Mouse (Mus musculus): ENCODE measurements at regions not wholly inside any gene's neighbourhood (a gene's known extent, or its start where the extent isn't known, plus 50 kb on each side); places are given as distances from the start of the nearest gene placed in this dataset.

DNA sequence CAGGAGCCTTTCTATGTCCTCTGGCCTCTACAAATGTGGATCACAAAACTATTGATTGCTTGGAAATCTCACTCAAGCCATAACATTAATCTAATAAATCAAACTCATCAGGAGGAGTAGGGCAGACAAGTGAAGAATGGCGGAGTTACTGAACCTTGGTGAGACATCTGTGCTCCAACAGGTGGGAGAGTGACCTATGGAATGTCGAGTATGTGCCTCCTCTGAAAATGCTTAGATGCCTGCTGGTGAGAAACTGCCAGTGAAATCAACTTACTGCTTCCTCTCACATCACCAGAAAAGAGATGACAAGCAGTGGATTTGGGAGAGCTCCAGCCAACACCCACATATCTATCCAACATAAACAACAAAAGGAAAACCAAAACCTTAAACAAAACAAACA is 965.8 kb downstream of the Slc16a7 start:
- TF ChIP-seq CTCF (IDR thresholded peaks at IDR 0.05; ENCODE audit: borderline replicate concordance, extremely low read depth, insufficient read depth, insufficient read length) (no peak), POLR2A (IDR thresholded peaks at IDR 0.05; ENCODE audit: borderline replicate concordance, extremely low read depth, insufficient read depth, insufficient read length, poor library complexity, severe bottlenecking) (no peak)
